Mouse (Mus musculus): ENCODE data around the gene Angptl8. TPM values are rescaled to one million over a fixed set of nuclear protein-coding genes. Genes with fewer than 3 reads are reported as not detected.

The Angptl8 gene
- polyA plus RNA-seq, 1 experiment from 2014 or later, result 2.8 TPM

- Histone ChIP-seq H3K9ac (replicated peaks; ENCODE audit: low read depth, low read length) (no peak overlapping the region), H3K27me3 (ENCODE audit: control insufficient read depth, insufficient read depth, low read length) (no peaks in the 10 kb centered on the region), H3K27ac (ENCODE audit: low read length) (no peak overlapping the region), H3K4me1 (ENCODE audit: control insufficient read depth, insufficient read depth, low read length) (no peaks in the 10 kb centered on the region), H3K9me3 (ENCODE audit: control insufficient read depth, low read depth, low read length) (no peaks in the 10 kb centered on the region), H3K36me3 (ENCODE audit: control insufficient read depth, insufficient read depth, low read length) (peaks cover 57% of the 10 kb centered on the region), H3K4me2 (replicated peaks; ENCODE audit: low read depth, low read length) (no peak overlapping the region), H3K4me3 (ENCODE audit: low read depth, low read length) (no peak overlapping the region)
- WGBS, result 90% methylated on average over 4 of the region's 4 CpGs
- no peak for ATAC-seq (ENCODE audit: insufficient number of reproducible peaks, insufficient read depth, low FRiP score, low read depth)
Observed at GRCm38 (mm10) chr9:21818125-21818524, 17.2 kb upstream of the Angptl8 start.

- Histone ChIP-seq H3K4me2 (replicated peaks; ENCODE audit: low read depth, low read length) (no peak overlapping the region), H3K4me1 (ENCODE audit: control insufficient read depth, insufficient read depth, low read length) (no peaks in the 10 kb centered on the region), H3K27ac (ENCODE audit: low read length) (no peak overlapping the region), H3K27me3 (ENCODE audit: control insufficient read depth, insufficient read depth, low read length) (no peaks in the 10 kb centered on the region), H3K4me3 (ENCODE audit: low read depth, low read length) (no peak overlapping the region), H3K9me3 (ENCODE audit: control insufficient read depth, low read depth, low read length) (no peaks in the 10 kb centered on the region), H3K36me3 (ENCODE audit: control insufficient read depth, insufficient read depth, low read length) (peaks cover 54% of the 10 kb centered on the region), H3K9ac (replicated peaks; ENCODE audit: low read depth, low read length) (no peak overlapping the region)
- ATAC-seq (ENCODE audit: insufficient number of reproducible peaks, insufficient read depth, low FRiP score, low read depth), result no peak
- WGBS, result 86% methylated on average over 6 of the region's 6 CpGs
Observed at GRCm38 (mm10) chr9:21818561-21818960, 16.7 kb upstream of the Angptl8 start.

GRCm38 (mm10) chr9:21819181-21819729 lies 16.1 kb upstream of the Angptl8 start:
- Histone ChIP-seq H3K4me2 (replicated peaks; ENCODE audit: low read depth, low read length) (no peak overlapping the region), H3K4me3 (ENCODE audit: low read depth, low read length) (no peak overlapping the region), H3K9ac (replicated peaks; ENCODE audit: low read depth, low read length) (no peak overlapping the region), H3K4me1 (ENCODE audit: control insufficient read depth, insufficient read depth, low read length) (no peaks in the 10 kb centered on the region), H3K27me3 (ENCODE audit: control insufficient read depth, insufficient read depth, low read length) (no peaks in the 10 kb centered on the region), H3K27ac (ENCODE audit: low read length) (no peak overlapping the region), H3K36me3 (ENCODE audit: control insufficient read depth, insufficient read depth, low read length) (peaks cover 51% of the 10 kb centered on the region), H3K9me3 (ENCODE audit: control insufficient read depth, low read depth, low read length) (no peaks in the 10 kb centered on the region)
- WGBS, result 94% methylated on average over 2 of the region's 2 CpGs
- no peak for ATAC-seq (ENCODE audit: insufficient number of reproducible peaks, insufficient read depth, low FRiP score, low read depth)

GRCm38 (mm10) chr9:21820183-21820582 lies 15.1 kb upstream of the Angptl8 start:
- Histone ChIP-seq H3K27me3 (ENCODE audit: control insufficient read depth, insufficient read depth, low read length) (no peaks in the 10 kb centered on the region), H3K36me3 (ENCODE audit: control insufficient read depth, insufficient read depth, low read length) (peaks cover 46% of the 10 kb centered on the region), H3K9ac (replicated peaks; ENCODE audit: low read depth, low read length) (no peak overlapping the region), H3K9me3 (ENCODE audit: control insufficient read depth, low read depth, low read length) (no peaks in the 10 kb centered on the region), H3K4me1 (ENCODE audit: control insufficient read depth, insufficient read depth, low read length) (no peaks in the 10 kb centered on the region), H3K27ac (ENCODE audit: low read length) (no peak overlapping the region), H3K4me2 (replicated peaks; ENCODE audit: low read depth, low read length) (no peak overlapping the region), H3K4me3 (ENCODE audit: low read depth, low read length) (no peak overlapping the region)
- WGBS, result 89% methylated on average over 12 of the region's 12 CpGs
- ATAC-seq (ENCODE audit: insufficient number of reproducible peaks, insufficient read depth, low FRiP score, low read depth), result no peak

- Histone ChIP-seq H3K4me2 (replicated peaks; ENCODE audit: low read depth, low read length) (no peak overlapping the region), H3K9ac (replicated peaks; ENCODE audit: low read depth, low read length) (no peak overlapping the region), H3K9me3 (ENCODE audit: control insufficient read depth, low read depth, low read length) (no peaks in the 10 kb centered on the region), H3K27ac (ENCODE audit: low read length) (no peak overlapping the region), H3K36me3 (ENCODE audit: control insufficient read depth, insufficient read depth, low read length) (peaks cover 25% of the 10 kb centered on the region), H3K27me3 (ENCODE audit: control insufficient read depth, insufficient read depth, low read length) (no peaks in the 10 kb centered on the region), H3K4me3 (ENCODE audit: low read depth, low read length) (no peak overlapping the region), H3K4me1 (ENCODE audit: control insufficient read depth, insufficient read depth, low read length) (no peaks in the 10 kb centered on the region)
- 75% methylated on average over 6 of the region's 6 CpGs for WGBS
- no peak for ATAC-seq (ENCODE audit: insufficient number of reproducible peaks, insufficient read depth, low FRiP score, low read depth)
Observed at GRCm38 (mm10) chr9:21822686-21823085, 12.6 kb upstream of the Angptl8 start.

- ATAC-seq (ENCODE audit: insufficient number of reproducible peaks, insufficient read depth, low FRiP score, low read depth), result no peak
- Histone ChIP-seq H3K4me2 (replicated peaks; ENCODE audit: low read depth, low read length) (no peak overlapping the region), H3K9me3 (ENCODE audit: control insufficient read depth, low read depth, low read length) (no peaks in the 10 kb centered on the region), H3K27ac (ENCODE audit: low read length) (no peak overlapping the region), H3K27me3 (ENCODE audit: control insufficient read depth, insufficient read depth, low read length) (no peaks in the 10 kb centered on the region), H3K4me1 (ENCODE audit: control insufficient read depth, insufficient read depth, low read length) (no peaks in the 10 kb centered on the region), H3K4me3 (ENCODE audit: low read depth, low read length) (no peak overlapping the region), H3K36me3 (ENCODE audit: control insufficient read depth, insufficient read depth, low read length) (peaks cover 19% of the 10 kb centered on the region), H3K9ac (replicated peaks; ENCODE audit: low read depth, low read length) (no peak overlapping the region)
- whole genome bisulfite sequencing, result 52% methylated on average over 4 of the region's 4 CpGs
Observed at GRCm38 (mm10) chr9:21823957-21824356, 11.4 kb upstream of the Angptl8 start.

GRCm38 (mm10) chr9:21824366-21824765 lies 10.9 kb upstream of the Angptl8 start:
- Histone ChIP-seq H3K27ac (ENCODE audit: low read length) (no peak overlapping the region), H3K4me1 (ENCODE audit: control insufficient read depth, insufficient read depth, low read length) (no peaks in the 10 kb centered on the region), H3K4me2 (replicated peaks; ENCODE audit: low read depth, low read length) (no peak overlapping the region), H3K27me3 (ENCODE audit: control insufficient read depth, insufficient read depth, low read length) (no peaks in the 10 kb centered on the region), H3K36me3 (ENCODE audit: control insufficient read depth, insufficient read depth, low read length) (peaks cover 20% of the 10 kb centered on the region), H3K9ac (replicated peaks; ENCODE audit: low read depth, low read length) (no peak overlapping the region), H3K4me3 (ENCODE audit: low read depth, low read length) (no peak overlapping the region), H3K9me3 (ENCODE audit: control insufficient read depth, low read depth, low read length) (no peaks in the 10 kb centered on the region)
- no peak for ATAC-seq (ENCODE audit: insufficient number of reproducible peaks, insufficient read depth, low FRiP score, low read depth)
- WGBS, result 61% methylated on average over 10 of the region's 10 CpGs

- no peak for ATAC-seq (ENCODE audit: insufficient number of reproducible peaks, insufficient read depth, low FRiP score, low read depth)
- 84% methylated on average over 14 of the region's 14 CpGs for WGBS
- peaks cover 24% of the 10 kb centered on the region for H3K36me3 ChIP-seq (ENCODE audit: control insufficient read depth, insufficient read depth, low read length)
Observed at GRCm38 (mm10) chr9:21829834-21830460, 5.4 kb upstream of the Angptl8 start.

GRCm38 (mm10) chr9:21830461-21830850 lies 4.9 kb upstream of the Angptl8 start:
- Histone ChIP-seq H3K4me3 (ENCODE audit: low read depth, low read length) (no peak overlapping the region), H3K9ac (replicated peaks; ENCODE audit: low read depth, low read length) (no peak overlapping the region), H3K27me3 (ENCODE audit: control insufficient read depth, insufficient read depth, low read length) (no peaks in the 10 kb centered on the region), H3K4me2 (replicated peaks; ENCODE audit: low read depth, low read length) (no peak overlapping the region), H3K9me3 (ENCODE audit: control insufficient read depth, low read depth, low read length) (no peaks in the 10 kb centered on the region), H3K36me3 (ENCODE audit: control insufficient read depth, insufficient read depth, low read length) (peaks cover 24% of the 10 kb centered on the region), H3K4me1 (ENCODE audit: control insufficient read depth, insufficient read depth, low read length) (no peaks in the 10 kb centered on the region), H3K27ac (ENCODE audit: low read length) (no peak overlapping the region)
- WGBS, result 94% methylated on average over 5 of the region's 5 CpGs
- ATAC-seq (ENCODE audit: insufficient number of reproducible peaks, insufficient read depth, low FRiP score, low read depth), result no peak

More at GRCm38 (mm10) chr9:21829834-21830460, 5.4 kb upstream of the Angptl8 start:
- H3K27ac ChIP-seq (ENCODE audit: low read length), result no peak overlapping the region
- H3K4me3 ChIP-seq (ENCODE audit: low read depth, low read length), result no peak overlapping the region
- H3K9me3 ChIP-seq (ENCODE audit: control insufficient read depth, low read depth, low read length), result no peaks in the 10 kb centered on the region
- H3K9ac ChIP-seq (replicated peaks; ENCODE audit: low read depth, low read length), result no peak overlapping the region
- no peaks in the 10 kb centered on the region for H3K27me3 ChIP-seq (ENCODE audit: control insufficient read depth, insufficient read depth, low read length)
- H3K4me2 ChIP-seq (replicated peaks; ENCODE audit: low read depth, low read length), result no peak overlapping the region
- no peaks in the 10 kb centered on the region for H3K4me1 ChIP-seq (ENCODE audit: control insufficient read depth, insufficient read depth, low read length)
